Mouse (Mus musculus): ENCODE data around the gene S1pr4.

S1pr4 gene

GRCm38 (mm10) chr10:81493601-81494220 lies 6.2 kb downstream of the S1pr4 start:
- no peak for ATAC-seq (ENCODE audit: low TSS enrichment)

DNA sequence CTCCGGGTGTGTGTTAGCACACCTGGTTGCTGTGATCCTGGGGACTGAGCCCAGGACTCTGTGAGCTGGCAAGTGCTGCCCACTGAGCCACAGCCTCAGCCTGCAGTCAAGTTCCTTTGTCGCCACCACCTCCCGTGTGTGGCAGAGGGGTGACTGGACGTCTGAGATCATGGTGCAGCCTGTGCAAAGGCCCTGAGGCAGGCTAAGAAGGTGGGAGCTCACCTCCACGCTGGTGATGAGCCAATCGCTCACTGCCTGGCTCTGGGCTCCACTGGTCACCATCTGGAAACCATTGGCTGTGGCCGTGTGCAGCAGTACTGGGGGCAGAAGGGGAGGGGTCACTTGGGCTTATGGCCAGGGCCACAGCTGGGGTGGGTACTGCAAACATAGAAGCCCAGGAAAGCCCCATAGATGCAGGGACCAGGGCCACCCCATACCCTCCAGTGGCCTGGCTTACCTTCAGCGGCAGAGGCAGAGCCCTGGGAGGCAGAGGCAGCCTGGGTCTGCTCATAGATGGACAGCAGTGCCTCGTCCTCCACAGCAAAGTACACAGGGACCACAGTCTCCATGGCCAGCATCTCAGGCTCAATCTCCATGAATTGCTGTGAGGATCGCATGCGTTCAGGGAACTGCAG lies 7.2 kb downstream of the S1pr4 start:
- no peak for ATAC-seq (ENCODE audit: low TSS enrichment)

- no peak for ATAC-seq (ENCODE audit: low TSS enrichment)
Observed at GRCm38 (mm10) chr10:81491018-81491417, 8.9 kb downstream of the S1pr4 start.

DNA sequence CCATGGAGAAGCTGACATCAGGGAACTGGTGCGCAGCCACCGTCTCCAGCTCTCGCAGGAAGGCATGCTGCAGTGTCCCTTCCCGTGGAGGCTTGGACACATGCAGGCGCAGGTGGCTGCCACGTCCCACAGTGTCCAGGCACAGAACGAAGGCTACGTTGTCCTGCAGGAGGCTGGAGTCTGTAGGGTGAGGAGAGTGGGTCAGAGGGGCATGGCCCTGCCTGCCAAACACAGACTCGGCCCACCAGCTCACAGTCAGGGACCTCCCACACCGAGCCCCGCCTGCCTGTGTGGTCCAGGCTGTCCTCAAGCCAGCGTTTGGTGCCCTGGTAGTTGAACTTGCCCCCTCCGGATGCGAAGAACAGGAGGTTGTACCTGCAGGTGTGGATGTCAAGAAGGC lies 10.0 kb downstream of the S1pr4 start:
- no peak for ATAC-seq (ENCODE audit: low TSS enrichment)

- ATAC-seq (ENCODE audit: low TSS enrichment) = no peak
Observed at GRCm38 (mm10) chr10:81488081-81488480, 11.9 kb downstream of the S1pr4 start.

DNA sequence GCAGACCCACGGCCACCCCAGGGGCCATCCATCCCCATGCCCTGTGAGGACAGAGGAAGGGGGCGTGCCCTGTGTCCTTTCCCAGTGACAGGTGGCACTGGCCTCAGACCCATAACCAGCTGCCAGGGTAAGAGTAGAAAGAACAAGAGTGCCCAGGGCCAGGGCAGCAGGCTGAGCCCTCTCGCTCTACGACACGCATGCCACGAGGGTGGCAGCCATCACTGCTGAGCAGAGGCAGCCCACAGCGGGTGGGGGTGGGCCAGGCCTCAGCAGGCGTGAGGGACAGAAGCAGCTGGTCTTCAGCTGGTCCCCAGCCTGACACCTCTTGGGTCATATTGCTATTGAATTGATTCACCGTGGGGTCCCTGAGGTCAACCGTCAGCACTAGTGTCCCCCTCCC lies 13.4 kb downstream of the S1pr4 start:
- ATAC-seq (ENCODE audit: low TSS enrichment) = no peak

- no peak for ATAC-seq (ENCODE audit: low TSS enrichment)
Observed at GRCm38 (mm10) chr10:81485479-81486018, 14.4 kb downstream of the S1pr4 start.

GRCm38 (mm10) chr10:81485060-81485449 lies 14.9 kb downstream of the S1pr4 start:
- ATAC-seq (ENCODE audit: low TSS enrichment) = no peak

GRCm38 (mm10) chr10:81484441-81485059 lies 15.4 kb downstream of the S1pr4 start:
- ATAC-seq (ENCODE audit: low TSS enrichment) = no peak

DNA sequence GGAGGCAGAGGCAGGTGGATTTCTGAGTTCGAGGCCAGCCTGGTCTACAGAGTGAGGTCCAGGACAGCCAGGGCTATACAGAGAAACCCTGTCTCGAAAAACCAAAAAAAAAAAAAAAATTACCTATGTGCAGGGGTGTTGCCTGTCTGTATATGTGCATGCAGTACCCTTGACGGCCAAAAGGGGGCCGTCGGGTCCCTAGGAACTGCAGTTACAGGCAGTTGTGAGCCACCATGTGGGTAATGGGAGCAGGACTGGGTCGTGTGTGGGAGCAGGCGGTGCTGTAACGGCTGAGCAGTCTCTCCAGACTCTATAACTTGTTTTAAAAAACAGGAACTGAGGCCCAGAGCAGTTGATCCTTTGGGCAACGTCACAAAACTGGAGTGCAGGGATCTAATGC lies 15.9 kb downstream of the S1pr4 start:
- no peak for ATAC-seq (ENCODE audit: low TSS enrichment)

GRCm38 (mm10) chr10:81482533-81482889 lies 17.4 kb downstream of the S1pr4 start, which contains the start of gene Celf5:
Gene Celf5 (minus strand): TSS chr10:81482709.
- ATAC-seq (ENCODE audit: low TSS enrichment) = peak; percentile 29; the same call in 1 of the 2 replicates

DNA sequence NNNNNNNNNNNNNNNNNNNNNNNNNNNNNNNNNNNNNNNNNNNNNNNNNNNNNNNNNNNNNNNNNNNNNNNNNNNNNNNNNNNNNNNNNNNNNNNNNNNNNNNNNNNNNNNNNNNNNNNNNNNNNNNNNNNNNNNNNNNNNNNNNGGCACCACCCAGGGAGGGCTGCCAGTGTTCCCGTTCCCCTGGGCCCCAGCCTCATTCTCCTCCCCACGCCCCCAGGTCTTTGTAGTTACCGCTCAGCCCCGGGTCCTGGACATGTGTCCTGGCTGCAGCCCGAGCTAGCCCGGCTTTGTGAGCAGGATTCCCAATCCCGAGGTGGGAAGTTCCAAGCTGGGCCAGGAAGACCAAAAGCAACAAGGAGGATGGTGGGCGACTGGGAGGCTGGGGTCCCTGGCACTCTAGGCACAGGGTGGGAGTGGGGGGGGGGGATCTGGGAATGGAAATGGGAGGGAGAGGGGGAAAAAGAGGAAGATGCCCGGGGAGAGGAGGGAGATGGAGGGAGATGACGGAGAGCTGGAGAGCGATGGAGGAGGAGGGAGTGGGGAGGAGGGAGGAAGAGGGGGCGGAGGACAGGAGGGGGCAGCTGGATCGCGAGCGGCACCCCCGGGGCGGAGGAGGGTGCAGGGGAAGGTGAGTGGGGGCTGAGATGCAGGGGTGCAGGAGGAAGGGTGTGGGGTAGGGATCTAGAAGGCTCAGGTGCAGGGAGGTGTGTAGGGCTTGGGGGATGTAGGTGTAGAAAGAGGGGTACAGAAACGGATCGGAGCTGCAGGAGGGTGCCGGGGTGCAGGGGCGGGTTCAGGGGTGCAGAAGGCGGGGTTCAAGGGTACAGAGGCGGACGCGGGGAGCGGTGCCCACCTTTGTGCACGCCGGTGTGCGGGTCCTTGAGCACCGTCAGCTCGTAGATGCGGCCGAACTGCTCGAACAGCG lies 18.1 kb downstream of the S1pr4 start:
- ATAC-seq (ENCODE audit: low TSS enrichment) = no peak

DNA sequence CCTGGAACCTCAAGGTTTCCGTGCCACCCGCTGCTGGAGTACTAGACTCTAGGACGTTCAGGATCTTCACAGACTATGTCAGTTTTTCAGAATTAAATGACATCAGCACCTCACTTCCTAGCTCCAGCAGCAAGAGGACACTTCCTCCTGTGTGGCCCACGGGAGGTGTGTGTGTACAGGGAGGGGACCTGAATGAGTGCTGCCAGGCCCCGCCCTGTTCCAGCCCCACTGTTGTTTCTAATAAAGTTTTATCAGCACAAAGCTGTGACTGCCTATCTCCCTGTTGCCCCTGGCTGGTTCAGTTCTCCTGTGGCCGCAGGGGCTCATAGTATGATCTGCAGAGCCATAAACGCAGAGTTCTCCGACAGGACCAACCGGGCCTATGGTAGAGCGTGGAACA lies 25.5 kb downstream of the S1pr4 start:
- no peak for ATAC-seq (ENCODE audit: low TSS enrichment)

DNA sequence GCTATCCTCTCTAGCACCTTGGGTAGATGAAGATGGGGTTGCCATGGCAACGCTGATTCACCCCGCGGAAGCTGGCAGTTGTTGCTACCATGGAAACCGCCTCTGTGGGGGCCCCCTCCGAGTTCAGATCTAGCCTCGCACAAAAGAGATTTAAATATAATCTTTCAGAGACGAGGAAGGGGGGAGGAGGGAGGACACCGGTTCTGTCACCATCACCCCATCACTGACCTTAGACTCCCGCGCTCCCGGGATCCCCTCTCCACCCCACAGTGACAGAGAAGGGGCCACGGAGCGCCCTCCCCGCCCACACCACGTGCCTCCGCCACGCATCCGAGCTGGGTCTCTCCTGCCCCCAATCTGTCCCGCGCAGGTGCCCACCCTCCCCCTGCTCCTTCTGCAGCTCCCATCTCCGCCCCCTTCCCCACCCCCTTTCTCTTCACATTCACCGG lies 26.9 kb downstream of the S1pr4 start:
- peak; percentile 44 for ATAC-seq (ENCODE audit: low TSS enrichment)

- no peak for ATAC-seq (ENCODE audit: low TSS enrichment)
Observed at GRCm38 (mm10) chr10:81472403-81473002, 27.4 kb downstream of the S1pr4 start.

GRCm38 (mm10) chr10:81470454-81470853 lies 29.5 kb downstream of the S1pr4 start:
- peak; percentile 19; the same call in 1 of the 2 replicates for ATAC-seq (ENCODE audit: low TSS enrichment)

GRCm38 (mm10) chr10:81469253-81469652 lies 30.7 kb downstream of the S1pr4 start:
- peak; percentile 62 for ATAC-seq (ENCODE audit: low TSS enrichment)

DNA sequence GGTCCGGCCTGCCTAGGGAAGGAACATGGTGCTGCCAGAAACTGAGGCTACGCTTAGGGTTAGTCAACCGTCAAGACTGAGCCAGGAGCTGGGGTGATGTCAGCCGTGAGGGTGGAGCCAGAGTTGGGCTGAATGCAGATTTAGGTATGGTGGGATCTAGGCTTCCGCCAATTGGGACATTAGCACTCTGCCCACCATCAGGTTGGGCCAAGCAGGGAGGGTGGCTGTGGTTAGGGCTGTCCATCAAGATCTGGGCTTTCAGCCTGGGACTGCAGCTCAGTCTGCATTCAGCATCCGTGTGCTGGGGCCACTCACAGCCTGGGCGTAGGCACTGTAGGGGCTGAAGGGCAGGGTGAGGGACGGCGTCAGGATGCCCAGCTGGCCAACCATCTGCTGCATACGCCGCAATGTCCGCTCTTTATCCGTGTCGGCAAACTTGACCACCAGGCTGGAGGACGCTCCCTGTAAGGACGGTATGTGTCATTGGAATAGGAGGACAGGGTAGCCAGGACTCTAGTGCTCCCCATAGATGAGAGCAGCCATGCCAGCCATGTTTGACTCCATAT lies 32.2 kb downstream of the S1pr4 start:
- peak; percentile 9 for ATAC-seq (ENCODE audit: low TSS enrichment)

- ATAC-seq (ENCODE audit: low TSS enrichment) = no peak
Observed at GRCm38 (mm10) chr10:81466881-81467280, 33.1 kb downstream of the S1pr4 start.

GRCm38 (mm10) chr10:81466066-81466465 lies 33.9 kb downstream of the S1pr4 start:
- ATAC-seq (ENCODE audit: low TSS enrichment) = no peak

GRCm38 (mm10) chr10:81465265-81465645 lies 34.7 kb downstream of the S1pr4 start:
- no peak for ATAC-seq (ENCODE audit: low TSS enrichment)

Data from frontal cortex, adult (tissue).